ENCODE assay signal across 31 mouse cellular contexts in genomic region chr6:142689673-142690072, GRCm38 (mm10). TPM values are rescaled to one million over a fixed set of nuclear protein-coding genes. Genes with fewer than 3 reads are reported as not detected.
DNase-seq lines count a peak whose midpoint lies in the region; ATAC-seq lines count a peak whose summit lies in the region.
"Had no signal": no experiment of that assay in that cellular context is flagged by ENCODE, and none has a peak within 500 bp of the region (broad histone marks: within the 10 kb centered on the region; RNA-seq: fewer than 3 reads in every experiment).

No protein-coding gene starts in this region.

- H3K27me3 ChIP-seq in heart, embryonic 13.5 days (replicated peaks) = no peaks in the 10 kb centered on the region
- no peaks in the 10 kb centered on the region for H3K27me3 ChIP-seq in limb, embryonic 11.5 days (ENCODE audit: control insufficient read depth, insufficient read depth, low read length)
- H3K27me3 ChIP-seq: embryonic facial prominence, embryonic 15.5 days; forebrain, embryonic 12.5 days; hindbrain, embryonic 13.5 days; limb, embryonic 13.5 days; lung, embryonic 15.5 days; midbrain, embryonic 13.5 days; neural tube, embryonic 15.5 days had no signal

- peak overlapping the region; percentile 88 for H3K27ac ChIP-seq in heart, embryonic 13.5 days (replicated peaks)
- no peak overlapping the region for H3K27ac ChIP-seq in limb, embryonic 11.5 days (replicated peaks; ENCODE audit: low read depth, low read length)
- H3K27ac ChIP-seq: embryonic facial prominence, embryonic 15.5 days; forebrain, embryonic 12.5 days; hindbrain, embryonic 13.5 days; kidney, postnatal 0 days; limb, embryonic 13.5 days; lung, embryonic 15.5 days; macrophage; midbrain, embryonic 13.5 days; neural tube, embryonic 15.5 days had no signal

- H3K4me3 ChIP-seq in heart, embryonic 13.5 days = no peak overlapping the region
- no peak overlapping the region for H3K4me3 ChIP-seq in limb, embryonic 11.5 days (ENCODE audit: low read depth, low read length)
- H3K4me3 ChIP-seq: embryonic facial prominence, embryonic 15.5 days; forebrain, embryonic 12.5 days; hindbrain, embryonic 13.5 days; limb, embryonic 13.5 days; lung, embryonic 15.5 days; midbrain, embryonic 13.5 days; neural tube, embryonic 15.5 days had no signal

- peaks cover 56% of the 10 kb centered on the region for H3K36me3 ChIP-seq in heart, embryonic 13.5 days
- no peaks in the 10 kb centered on the region for H3K36me3 ChIP-seq in limb, embryonic 11.5 days (ENCODE audit: control insufficient read depth, insufficient read depth, low read length)
- H3K36me3 ChIP-seq: embryonic facial prominence, embryonic 15.5 days; forebrain, embryonic 12.5 days; G1E; hindbrain, embryonic 13.5 days; limb, embryonic 13.5 days; lung, embryonic 15.5 days; midbrain, embryonic 13.5 days; neural tube, embryonic 15.5 days had no signal

- intact Hi-C loops in heart, postnatal 25 days (cut with DNase I) = loop anchor here (2.0 kb wide), 1 partner anchor 21 kb away; no protein-coding TSS in a partner anchor
- intact Hi-C loops in heart, postnatal 10 days (cut with DNase I) = no loop called here

- peak; percentile 78 for ATAC-seq in heart, embryonic 13.5 days (ENCODE audit: extremely low read depth, insufficient number of reproducible peaks, low FRiP score, low TSS enrichment)
- no peak for ATAC-seq in limb, embryonic 11.5 days (ENCODE audit: insufficient number of reproducible peaks, low FRiP score, low TSS enrichment, low read depth)
- ATAC-seq: intestine, embryonic 16.5 days; midbrain, embryonic 13.5 days had no signal

- peak; percentile 96 for DNase-seq in heart, adult 11 months
- no peak for DNase-seq in heart, postnatal 25 days (ENCODE audit: low spot score)
- peak; percentile 87 for DNase-seq in heart, postnatal 10 days
- peak; percentile 35 for DNase-seq in limb, embryonic 11.5 days (ENCODE audit: low spot score)
- no peak for DNase-seq in frontal cortex, postnatal 36 days (ENCODE audit: low spot score in 2 of 2)
- no peak for DNase-seq in lung, postnatal 4 days
- DNase-seq in neural tube, embryonic 10.5 days (ENCODE audit: extremely low spot score, low spot score) = no peak
- DNase-seq: adrenal gland, adult 8-10 months; cerebellum, adult 9-11 months; gastrocnemius, postnatal 14 days; kidney, adult 8-10 months; layer of hippocampus, adult 9-11 months; spleen, adult 18-20 months; thymus, postnatal 25 days had no signal

- H3K4me2 ChIP-seq in heart, embryonic 13.5 days = no peak overlapping the region
- H3K4me2 ChIP-seq in limb, embryonic 11.5 days (ENCODE audit: low read depth, severe bottlenecking) = no peak overlapping the region
- H3K4me2 ChIP-seq: embryonic facial prominence, embryonic 15.5 days; forebrain, embryonic 12.5 days; hindbrain, embryonic 13.5 days; limb, embryonic 13.5 days; liver, embryonic 11.5 days; lung, embryonic 15.5 days; midbrain, embryonic 13.5 days; neural tube, embryonic 15.5 days had no signal

- WGBS in heart, embryonic 13.5 days = 44% methylated on average over 11 of the region's 11 CpGs
- WGBS in limb, embryonic 11.5 days = 76% methylated on average over 11 of the region's 11 CpGs

- H3K4me1 ChIP-seq in heart, embryonic 13.5 days = peaks cover 31% of the 10 kb centered on the region
- H3K4me1 ChIP-seq in limb, embryonic 11.5 days (ENCODE audit: control insufficient read depth, insufficient read depth, low read length) = no peaks in the 10 kb centered on the region
- H3K4me1 ChIP-seq: embryonic facial prominence, embryonic 15.5 days; forebrain, embryonic 12.5 days; hindbrain, embryonic 13.5 days; limb, embryonic 13.5 days; lung, embryonic 15.5 days; midbrain, embryonic 13.5 days; neural tube, embryonic 15.5 days had no signal

- no peaks in the 10 kb centered on the region for H3K9me3 ChIP-seq in heart, embryonic 13.5 days
- no peaks in the 10 kb centered on the region for H3K9me3 ChIP-seq in limb, embryonic 11.5 days (ENCODE audit: control insufficient read depth, low read length)
- H3K9me3 ChIP-seq: embryonic facial prominence, embryonic 15.5 days; forebrain, embryonic 12.5 days; G1E; hindbrain, embryonic 13.5 days; limb, embryonic 13.5 days; lung, embryonic 15.5 days; midbrain, embryonic 13.5 days; neural tube, embryonic 15.5 days had no signal

- no peak overlapping the region for H3K9ac ChIP-seq in heart, embryonic 13.5 days
- H3K9ac ChIP-seq in limb, embryonic 11.5 days (ENCODE audit: low read length) = no peak overlapping the region
- H3K9ac ChIP-seq: embryonic facial prominence, embryonic 15.5 days; forebrain, embryonic 12.5 days; hindbrain, embryonic 13.5 days; limb, embryonic 13.5 days; lung, embryonic 15.5 days; midbrain, embryonic 13.5 days; neural tube, embryonic 15.5 days had no signal

RNA-seq across cellular contexts. Expression of gene Abcc9, which starts 12.4 kb away (rescaled TPM):
- 100 to 1,000 TPM; 215 to 223 TPM for total RNA-seq in heart, postnatal 25 days (2021)
- polyA plus RNA-seq in heart, embryonic 13.5 days (2015; fragmentation: Nextera tagmentation; extraction: Ambion mirVana) = 12.8 and 13.3 TPM in 2 replicates
- total RNA-seq in heart, postnatal 10 days (2021) = 100 to 1,000 TPM; 220 to 258 TPM
- polyA plus RNA-seq in limb, embryonic 11.5 days (2014; fragmentation: Nextera tagmentation; extraction: Ambion mirVana) = 0.47 and 0.77 TPM in 2 replicates
- total RNA-seq: common myeloid progenitor, adult 5-6 weeks; granulocyte monocyte progenitor cell, adult 5-6 weeks; megakaryocyte-erythroid progenitor cell, adult 5-6 weeks; monocyte, adult 5-6 weeks had no signal
- polyA plus RNA-seq: G1E, macrophage had no signal

Comparison
In these comparisons a context has a peak if more than half of its experiments do, and no peak if none do; other contexts are left out.
1. DNase-seq: peak in heart, adult 11 months (single experiment), heart, postnatal 10 days (2 of 2) and limb, embryonic 11.5 days (single experiment); none in heart, postnatal 25 days (single experiment), frontal cortex, postnatal 36 days (0 of 2), lung, postnatal 4 days (0 of 2) and neural tube, embryonic 10.5 days (single experiment).